Mouse (Mus musculus) liver, embryonic 11.5 days (tissue): ENCODE results near the gene Hsp90ab1. TPM values are rescaled to one million over a fixed set of nuclear protein-coding genes. Genes with fewer than 3 reads are reported as not detected.

Experiments used
- ATAC-seq: fragments of 200-750 bp; cut with Nextera tagmentation; replicated peaks from 2 replicates; pipeline ENCODE4 v1.8.0; 2017; ENCODE audit warnings: moderate number of reproducible peaks, mild to moderate bottlenecking, moderate TSS enrichment, moderate library complexity; ENCODE audit not compliant: low FRiP score
- DNase-seq: peaks from one replicate; pipeline ENCODE4 v3.0.0-alpha.2; 2017; ENCODE audit warnings: low spot score
- H3K27ac ChIP-seq: fragments of 300-500 bp; sonication (generic); 2 replicates; pipeline ENCODE4 v1.5.1; 2014; ENCODE audit warnings: mild to moderate bottlenecking, low read depth, low read length, control low read depth
- H3K27me3 ChIP-seq: fragments of 300-500 bp; sonication (generic); replicated peaks from 2 replicates; pipeline ENCODE4 v1.6.1; 2014; ENCODE audit warnings: low read length, mixed read lengths; ENCODE audit not compliant: control insufficient read depth, insufficient read depth
- H3K36me3 ChIP-seq: fragments of 300-500 bp; sonication (generic); 2 replicates; pipeline ENCODE4 v1.6.1; 2014; ENCODE audit warnings: mild to moderate bottlenecking, low read length, moderate library complexity, mixed read lengths; ENCODE audit not compliant: control insufficient read depth, insufficient read depth
- H3K4me1 ChIP-seq: fragments of 300-500 bp; sonication (generic); replicated peaks from 2 replicates; pipeline ENCODE4 v1.6.1; 2014; ENCODE audit warnings: low read length, mixed read lengths; ENCODE audit not compliant: control insufficient read depth, insufficient read depth
- H3K4me2 ChIP-seq: fragments of 300-500 bp; sonication (generic); 2 replicates; pipeline ENCODE4 v1.6.1; 2014; ENCODE audit warnings: mild to moderate bottlenecking, control low read depth, moderate library complexity
- H3K4me3 ChIP-seq: fragments of 300-500 bp; sonication (generic); 2 replicates; pipeline ENCODE4 v1.5.1; 2014; ENCODE audit warnings: low read depth, low read length, control low read depth
- H3K9ac ChIP-seq: fragments of 300-500 bp; sonication (generic); 2 replicates; pipeline ENCODE4 v1.6.1; 2014; ENCODE audit warnings: low read depth, low read length, control low read depth
- H3K9me3 ChIP-seq: fragments of 300-500 bp; sonication (generic); 2 replicates; pipeline ENCODE4 v1.6.1; 2016; ENCODE audit warnings: low read length, inconsistent platforms, mixed read lengths; ENCODE audit not compliant: control insufficient read depth
- WGBS: fragments of 180-500 bp; shearing (Covaris S2); extraction: QIAGEN DNeasy Blood & Tissue Kit; methylation state at CpG from one replicate; pipeline ENCODE4 v1.1.7; 2014; 5-methylcytosine and 5-hydroxymethylcytosine counted together
- polyA plus RNA-seq: library from polyadenylated mRNA; unstranded; fragments of >200 nt; fragmentation: Nextera tagmentation; extraction: Ambion mirVana; gene quantifications from 2 replicates; pipeline ENCODE4 v1.2.1, GENCODE M21; 2014

The Hsp90ab1 gene
- polyA plus RNA-seq, 1 experiment from 2014 or later, result 1,837 TPM

DNA sequence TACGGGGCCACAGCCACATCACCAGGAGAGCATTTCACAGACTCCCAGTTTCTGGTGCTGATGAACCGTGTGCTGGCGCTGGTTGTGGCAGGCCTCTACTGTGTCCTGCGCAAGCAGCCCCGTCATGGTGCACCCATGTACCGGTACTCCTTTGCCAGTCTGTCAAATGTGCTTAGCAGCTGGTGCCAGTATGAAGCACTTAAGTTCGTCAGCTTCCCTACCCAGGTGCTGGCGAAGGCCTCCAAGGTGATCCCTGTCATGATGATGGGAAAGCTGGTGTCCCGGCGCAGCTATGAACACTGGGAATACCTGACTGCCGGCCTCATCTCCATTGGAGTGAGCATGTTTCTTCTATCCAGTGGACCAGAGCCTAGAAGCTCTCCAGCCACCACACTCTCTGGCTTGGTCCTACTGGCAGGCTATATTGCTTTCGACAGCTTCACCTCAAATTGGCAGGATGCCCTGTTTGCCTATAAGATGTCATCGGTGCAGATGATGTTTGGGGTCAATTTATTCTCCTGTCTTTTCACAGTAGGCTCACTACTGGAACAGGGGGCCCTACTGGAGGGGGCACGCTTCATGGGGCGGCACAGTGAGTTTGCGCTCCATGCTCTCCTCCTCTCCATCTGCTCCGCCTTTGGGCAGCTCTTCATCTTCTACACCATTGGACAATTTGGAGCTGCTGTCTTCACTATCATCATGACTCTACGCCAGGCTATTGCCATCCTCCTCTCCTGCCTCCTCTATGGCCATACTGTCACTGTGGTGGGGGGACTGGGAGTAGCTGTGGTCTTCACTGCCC, 6.5 kb downstream of the Hsp90ab1 start:
- Histone ChIP-seq H3K4me3 (peak overlapping the region; percentile 24), H3K9me3 (no peaks in the 10 kb centered on the region), H3K4me2 (no peak overlapping the region), H3K27me3 (no peaks in the 10 kb centered on the region), H3K9ac (no peak overlapping the region), H3K4me1 (peaks cover 44% of the 10 kb centered on the region), H3K27ac (peak overlapping the region; percentile 23; the same call in 1 of the 2 replicates), H3K36me3 (peaks cover 55% of the 10 kb centered on the region)
- ATAC-seq, result peak; percentile 46
- DNase-seq, result no peak
- 64% methylated on average over 18 of the region's 18 CpGs for WGBS

DNA sequence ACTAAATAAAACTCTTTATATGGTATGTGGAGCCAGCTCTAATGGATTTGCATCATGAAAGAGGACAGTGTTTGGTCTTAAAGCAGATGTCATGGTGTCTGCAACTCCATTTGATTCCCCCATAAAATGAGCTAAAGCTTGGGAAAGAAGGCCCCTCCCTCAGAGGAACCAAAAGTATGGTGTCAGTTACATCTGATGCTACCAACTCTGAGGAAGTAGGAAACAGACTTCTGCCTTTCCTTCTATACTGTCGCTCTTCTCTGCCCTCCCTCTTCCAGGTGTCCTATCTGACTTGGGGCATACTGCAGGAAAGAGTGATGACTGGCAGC, 7.1 kb downstream of the Hsp90ab1 start:
- DNase-seq (no peak), ATAC-seq (no peak)
- Histone ChIP-seq H3K4me3 (0 out of 2 replicates have a peak overlapping the region, but pooled peaks have one; percentile 2), H3K4me2 (no peak overlapping the region), H3K9me3 (no peaks in the 10 kb centered on the region), H3K36me3 (peaks cover 49% of the 10 kb centered on the region), H3K27me3 (no peaks in the 10 kb centered on the region), H3K9ac (no peak overlapping the region), H3K4me1 (peaks cover 39% of the 10 kb centered on the region), H3K27ac (peak overlapping the region; percentile 19; the same call in 1 of the 2 replicates)
- WGBS, result 72% methylated on average over 1 of the region's 1 CpGs

DNA sequence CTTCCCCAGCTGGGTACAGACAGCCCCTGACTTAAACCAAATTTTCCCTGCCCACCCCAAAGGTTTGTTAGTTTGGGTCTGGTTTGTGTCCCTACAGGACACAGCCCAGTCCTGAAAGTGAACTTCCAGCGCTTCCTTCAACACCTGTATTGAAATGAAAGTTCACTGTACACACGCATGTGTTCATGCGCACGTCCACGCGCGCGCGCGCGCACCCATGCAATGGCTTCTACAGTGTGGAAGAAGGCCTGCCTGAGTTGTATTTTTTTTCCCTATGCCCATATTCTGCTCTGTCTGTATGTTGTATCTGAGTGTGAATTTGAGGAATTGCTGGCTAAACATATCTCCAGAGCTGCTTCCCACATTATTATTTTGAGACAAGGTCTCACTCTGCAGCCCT, 8.0 kb downstream of the Hsp90ab1 start:
- H3K27ac ChIP-seq, result no peak overlapping the region
- WGBS, result 94% methylated on average over 11 of the region's 11 CpGs
- no peak for DNase-seq
- H3K27me3 ChIP-seq, result no peaks in the 10 kb centered on the region
- H3K4me3 ChIP-seq, result peak overlapping the region; percentile 98
- no peak for ATAC-seq
- no peaks in the 10 kb centered on the region for H3K9me3 ChIP-seq
- peak overlapping the region; percentile 97 for H3K9ac ChIP-seq
- H3K4me2 ChIP-seq, result peak overlapping the region; percentile 99
- H3K4me1 ChIP-seq, result peaks cover 32% of the 10 kb centered on the region
- peaks cover 40% of the 10 kb centered on the region for H3K36me3 ChIP-seq

DNA sequence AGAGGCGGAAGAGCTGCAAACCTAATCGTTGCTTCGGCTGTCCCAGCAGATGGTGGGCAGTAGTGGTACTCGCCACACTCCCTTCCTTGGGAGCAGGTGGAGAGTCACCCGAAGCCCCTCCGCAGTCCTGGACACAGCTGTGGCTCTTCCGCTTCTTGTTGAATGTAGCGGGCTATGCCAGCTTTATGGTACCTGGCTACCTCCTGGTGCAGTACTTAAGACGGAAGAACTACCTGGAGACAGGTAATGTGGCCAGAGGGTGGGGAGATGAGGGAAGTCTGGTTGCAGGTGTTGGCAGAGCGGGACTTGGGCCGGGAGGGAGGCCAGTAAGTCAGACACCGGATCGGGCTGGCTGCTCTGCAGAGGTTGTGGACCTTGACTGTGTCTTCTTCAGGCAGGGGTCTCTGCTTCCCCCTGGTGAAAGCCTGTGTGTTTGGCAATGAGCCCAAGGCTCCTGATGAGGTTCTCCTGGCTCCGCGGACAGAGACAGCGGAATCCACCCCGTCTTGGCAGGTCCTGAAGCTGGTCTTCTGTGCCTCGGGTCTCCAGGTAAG, 8.5 kb downstream of the Hsp90ab1 start:
- ATAC-seq (no peak; the same call in 1 of the 2 replicates), DNase-seq (no peak)
- 13% methylated on average over 18 of the region's 18 CpGs for WGBS
- peaks cover 35% of the 10 kb centered on the region for H3K36me3 ChIP-seq
- peaks cover 30% of the 10 kb centered on the region for H3K4me1 ChIP-seq
- no peaks in the 10 kb centered on the region for H3K27me3 ChIP-seq
- H3K4me3 ChIP-seq, result peak overlapping the region; percentile 98
- H3K27ac ChIP-seq, result peak overlapping the region; percentile 88; the same call in 1 of the 2 replicates
- peak overlapping the region; percentile 97 for H3K9ac ChIP-seq
- H3K4me2 ChIP-seq, result peak overlapping the region; percentile 99
- H3K9me3 ChIP-seq, result no peaks in the 10 kb centered on the region

DNA sequence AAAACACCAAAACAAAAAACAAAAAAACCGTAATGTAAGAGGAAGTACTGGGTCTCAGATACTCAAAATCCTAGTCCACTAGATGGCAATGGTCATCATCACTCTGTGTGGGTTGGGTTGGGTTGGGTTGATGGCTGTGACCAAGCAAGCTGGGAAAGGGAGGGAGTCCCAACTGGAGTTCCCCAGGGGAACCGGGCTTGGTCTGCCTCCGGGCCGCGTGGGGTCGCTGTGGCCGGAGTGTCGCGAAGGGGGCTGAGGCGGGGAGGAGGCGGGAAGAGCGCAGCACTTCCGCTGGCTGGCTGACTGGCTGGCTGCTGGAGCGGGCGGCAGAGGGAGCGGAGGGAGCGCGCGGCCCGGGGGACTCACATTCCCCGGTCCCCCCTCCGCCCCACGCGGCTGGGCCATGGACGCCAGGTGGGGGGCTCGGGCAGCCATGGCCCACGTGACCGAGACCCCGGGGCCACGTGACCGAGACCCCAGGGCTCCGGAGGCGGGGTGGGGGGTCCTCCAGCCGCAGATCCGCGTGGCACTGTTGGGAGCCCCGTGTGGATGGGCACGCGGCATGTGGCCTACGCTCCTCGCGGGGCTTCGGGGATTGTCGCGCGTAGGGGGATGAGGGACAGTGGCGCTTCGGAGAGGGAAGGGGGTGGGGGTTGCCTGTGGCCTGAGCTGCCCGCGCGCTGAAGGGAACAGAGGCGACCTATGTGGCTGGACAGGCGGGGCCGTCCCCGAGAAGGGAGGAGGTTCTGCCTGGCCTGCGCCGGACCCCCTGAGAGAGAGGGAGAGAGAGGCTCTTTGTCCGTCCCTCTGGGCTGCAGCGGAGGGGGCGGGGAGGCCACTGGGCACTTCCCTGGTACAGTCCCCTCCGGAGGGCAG, 9.2 kb downstream of the Hsp90ab1 start, which contains the start of gene Slc35b2:
TSS of gene Slc35b2 (plus strand) at position 220 of the 876 bp plus-strand sequence.
- H3K27me3 ChIP-seq, result no peaks in the 10 kb centered on the region
- H3K4me2 ChIP-seq, result peak within 1 kb of the TSS; percentile 99
- H3K36me3 ChIP-seq, result peaks cover 28% of the 10 kb centered on the region
- peak; percentile 76 for ATAC-seq
- H3K4me3 ChIP-seq, result peak within 1 kb of the TSS; percentile 98
- peak; percentile 91 for DNase-seq
- H3K9me3 ChIP-seq, result no peaks in the 10 kb centered on the region
- H3K4me1 ChIP-seq, result peaks cover 23% of the 10 kb centered on the region
- H3K9ac ChIP-seq, result peak within 1 kb of the TSS; percentile 97
- 1% methylated on average over 54 of the region's 61 CpGs for WGBS
- peak within 1 kb of the TSS; percentile 88 for H3K27ac ChIP-seq

DNA sequence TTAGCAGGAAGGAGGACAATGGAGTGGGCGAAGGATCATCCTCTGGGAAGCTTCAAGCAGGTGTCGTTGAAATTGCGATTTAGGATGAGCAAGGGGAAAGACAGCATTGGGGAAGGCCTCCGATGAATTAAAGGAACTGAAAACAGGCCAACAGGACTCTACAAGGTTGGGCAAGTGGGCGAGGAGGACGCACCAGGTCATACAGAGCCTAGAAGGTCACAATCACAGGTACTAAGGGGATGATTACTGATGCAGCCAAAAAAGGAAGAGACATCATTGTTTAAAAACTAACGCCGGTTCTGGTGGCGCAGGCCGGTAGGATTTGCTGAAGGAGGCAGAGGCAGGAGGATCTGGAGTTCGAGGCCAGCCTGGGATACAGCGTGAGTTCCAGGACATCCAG, 9.9 kb downstream of the Hsp90ab1 start:
- peaks cover 21% of the 10 kb centered on the region for H3K36me3 ChIP-seq
- no peaks in the 10 kb centered on the region for H3K27me3 ChIP-seq
- DNase-seq (no peak), ATAC-seq (no peak)
- no peak overlapping the region for H3K27ac ChIP-seq
- no peaks in the 10 kb centered on the region for H3K9me3 ChIP-seq
- 73% methylated on average over 12 of the region's 12 CpGs for WGBS
- no peak overlapping the region for H3K9ac ChIP-seq
- peak overlapping the region; percentile 99; the same call in 1 of the 2 replicates for H3K4me2 ChIP-seq
- peaks cover 21% of the 10 kb centered on the region for H3K4me1 ChIP-seq
- no peak overlapping the region for H3K4me3 ChIP-seq

DNA sequence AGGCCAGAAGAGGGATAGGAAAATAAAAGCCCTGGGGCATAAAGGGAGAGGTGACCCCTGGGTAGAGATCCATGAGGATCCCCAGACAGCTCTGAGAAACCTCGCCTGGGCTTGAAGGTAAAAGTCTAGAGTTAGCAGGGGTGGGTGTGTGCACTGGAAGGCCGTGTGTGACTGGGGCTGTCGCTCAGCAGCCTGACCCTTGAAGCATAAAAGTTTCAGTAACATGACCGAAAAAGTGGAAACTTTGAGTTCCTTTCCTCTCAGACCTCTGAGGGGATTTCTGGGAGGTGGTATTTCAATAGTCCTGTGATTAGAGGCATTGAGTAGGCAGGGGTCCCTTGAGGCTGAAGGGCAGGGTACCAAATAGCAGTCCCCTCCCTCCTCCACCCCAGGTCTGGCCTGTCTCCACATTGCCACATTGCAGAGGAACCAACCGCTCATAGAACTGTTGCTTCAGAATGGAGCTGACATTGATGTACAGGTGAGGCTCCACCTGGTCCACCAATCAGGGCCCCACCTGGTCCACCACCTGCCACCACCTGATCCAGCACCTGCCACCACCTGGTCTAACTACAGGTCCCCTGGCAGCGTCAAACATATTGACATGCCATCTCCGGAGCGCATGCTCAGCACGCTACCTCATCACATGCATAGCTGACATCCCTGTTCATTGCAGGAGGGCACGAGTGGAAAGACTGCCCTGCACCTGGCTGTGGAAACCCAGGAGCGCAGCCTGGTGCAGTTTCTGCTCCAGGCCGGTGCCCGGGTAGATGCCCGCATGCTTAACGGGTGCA, 13.1 kb downstream of the Hsp90ab1 start:
- 87% methylated on average over 15 of the region's 15 CpGs for WGBS
- Histone ChIP-seq H3K4me1 (peaks cover 16% of the 10 kb centered on the region), H3K27ac (no peak overlapping the region), H3K4me2 (no peak overlapping the region), H3K9ac (no peak overlapping the region), H3K4me3 (no peak overlapping the region), H3K9me3 (no peaks in the 10 kb centered on the region), H3K27me3 (peaks cover 12% of the 10 kb centered on the region), H3K36me3 (no peaks in the 10 kb centered on the region)
- DNase-seq (no peak), ATAC-seq (no peak)
